ENCODE assay signal across 22 mouse cellular contexts in the genomic region with DNA sequence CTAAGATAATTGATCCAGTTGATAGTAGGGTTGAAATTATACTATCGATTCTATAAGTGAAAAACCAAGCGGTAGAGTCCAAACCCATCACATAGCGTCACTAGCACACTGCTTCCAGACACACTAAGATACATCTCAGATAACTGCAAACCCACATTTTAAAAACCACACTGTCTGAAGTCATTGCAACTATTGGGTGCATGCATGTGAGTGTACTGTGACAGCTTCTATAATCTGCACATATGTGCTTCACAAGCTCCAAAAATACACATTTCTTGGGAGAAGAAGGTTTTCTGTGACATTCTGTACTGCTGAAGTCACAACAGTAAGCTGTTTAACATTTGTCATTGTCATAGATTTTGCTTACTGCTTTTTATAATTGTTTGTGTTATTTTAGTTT. TPM values are rescaled to one million over a fixed set of nuclear protein-coding genes. Genes with fewer than 3 reads are reported as not detected.
A peak's percentile ranks its signal among the peaks of the same experiment; 100 is the strongest.
DNase-seq lines count a peak whose midpoint lies in the region; ATAC-seq and TF ChIP-seq lines count a peak whose summit lies in the region.
"Had no signal": no experiment of that assay in that cellular context is flagged by ENCODE, and none has a peak within 500 bp of the region (broad histone marks: within the 10 kb centered on the region; RNA-seq: fewer than 3 reads in every experiment).

No protein-coding gene starts in this region.

- H3K4me1 ChIP-seq in forebrain, embryonic 16.5 days (replicated peaks; ENCODE audit: control insufficient read depth, insufficient read depth, low read length) = no peaks in the 10 kb centered on the region
- H3K4me1 ChIP-seq in forebrain, embryonic 13.5 days = no peaks in the 10 kb centered on the region
- no peaks in the 10 kb centered on the region for H3K4me1 ChIP-seq in forebrain, postnatal 0 days (ENCODE audit: insufficient read depth)
- no peaks in the 10 kb centered on the region for H3K4me1 ChIP-seq in forebrain, embryonic 15.5 days

- DNase-seq in forebrain, postnatal 0 days = peak; percentile 25
- DNase-seq in frontal cortex, adult 2 months (ENCODE audit: extremely low spot score in 1 of 2, low spot score in 1 of 2) = no peak
- DNase-seq: adrenal gland, adult 2 months; adrenal gland, adult 8-10 months; adrenal gland, postnatal 10 days; adrenal gland, postnatal 14 days; adrenal gland, postnatal 25 days; adrenal gland, postnatal 36 days; B cell, adult 2 months; cerebellum, adult 11 months; cerebellum, adult 11-12 months; cerebellum, adult 18-20 months had no signal

- peak; percentile 61; the same call in 1 of the 2 replicates for ATAC-seq in forebrain, embryonic 16.5 days
- no peak for ATAC-seq in forebrain, embryonic 13.5 days
- peak; percentile 74 for ATAC-seq in forebrain, postnatal 0 days
- ATAC-seq in forebrain, embryonic 15.5 days (replicated peaks) = no peak
- ATAC-seq in frontal cortex, adult (ENCODE audit: low TSS enrichment) = peak; percentile 31; the same call in 1 of the 2 replicates
- ATAC-seq: activated CD4-positive, CD25-positive, alpha-beta regulatory T cell, adult 4 months; CD4-positive, CD25-positive, alpha-beta regulatory T cell, adult 4 months; Patski had no signal

- no peaks in the 10 kb centered on the region for H3K36me3 ChIP-seq in forebrain, embryonic 16.5 days (ENCODE audit: control insufficient read depth, insufficient read depth)
- no peaks in the 10 kb centered on the region for H3K36me3 ChIP-seq in forebrain, embryonic 13.5 days (ENCODE audit: poor library complexity, severe bottlenecking)
- no peaks in the 10 kb centered on the region for H3K36me3 ChIP-seq in forebrain, postnatal 0 days (ENCODE audit: insufficient read depth)
- no peaks in the 10 kb centered on the region for H3K36me3 ChIP-seq in forebrain, embryonic 15.5 days
- H3K36me3 ChIP-seq: G1E had no signal

- no peaks in the 10 kb centered on the region for H3K9me3 ChIP-seq in forebrain, embryonic 16.5 days (ENCODE audit: control insufficient read depth, low read length)
- no peaks in the 10 kb centered on the region for H3K9me3 ChIP-seq in forebrain, embryonic 13.5 days (replicated peaks)
- no peaks in the 10 kb centered on the region for H3K9me3 ChIP-seq in forebrain, postnatal 0 days (ENCODE audit: low read length)
- H3K9me3 ChIP-seq in forebrain, embryonic 15.5 days = no peaks in the 10 kb centered on the region
- H3K9me3 ChIP-seq: G1E had no signal

- no peak overlapping the region for H3K4me3 ChIP-seq in forebrain, embryonic 16.5 days (replicated peaks; ENCODE audit: low read length)
- H3K4me3 ChIP-seq in forebrain, embryonic 13.5 days = no peak overlapping the region
- H3K4me3 ChIP-seq in forebrain, postnatal 0 days (ENCODE audit: low read depth, low read length) = no peak overlapping the region
- no peak overlapping the region for H3K4me3 ChIP-seq in forebrain, embryonic 15.5 days

- no peak overlapping the region for H3K4me2 ChIP-seq in forebrain, embryonic 16.5 days (ENCODE audit: low read length)
- H3K4me2 ChIP-seq in forebrain, embryonic 13.5 days = no peak overlapping the region
- H3K4me2 ChIP-seq in forebrain, postnatal 0 days (ENCODE audit: low read depth) = no peak overlapping the region
- no peak overlapping the region for H3K4me2 ChIP-seq in forebrain, embryonic 15.5 days (replicated peaks)

- WGBS in forebrain, embryonic 16.5 days = 95% methylated on average over 3 of the region's 3 CpGs
- 93% methylated on average over 3 of the region's 3 CpGs for WGBS in forebrain, embryonic 13.5 days
- WGBS in forebrain, postnatal 0 days = 75% methylated on average over 3 of the region's 3 CpGs
- WGBS in forebrain, embryonic 15.5 days = 94% methylated on average over 3 of the region's 3 CpGs

- no peak for TF ChIP-seq CTCF in forebrain, postnatal 0 days (IDR thresholded peaks at IDR 0.05; ENCODE audit: low read depth)

- no peak overlapping the region for H3K27ac ChIP-seq in forebrain, embryonic 16.5 days (ENCODE audit: low read length)
- H3K27ac ChIP-seq in forebrain, embryonic 13.5 days = no peak overlapping the region
- no peak overlapping the region for H3K27ac ChIP-seq in forebrain, postnatal 0 days (ENCODE audit: low read depth, low read length)
- no peak overlapping the region for H3K27ac ChIP-seq in forebrain, embryonic 15.5 days (replicated peaks)

- H3K9ac ChIP-seq in forebrain, embryonic 16.5 days (replicated peaks; ENCODE audit: low read depth, low read length) = no peak overlapping the region
- no peak overlapping the region for H3K9ac ChIP-seq in forebrain, embryonic 13.5 days
- H3K9ac ChIP-seq in forebrain, postnatal 0 days = no peak overlapping the region
- H3K9ac ChIP-seq in forebrain, embryonic 15.5 days (replicated peaks) = no peak overlapping the region

- no peaks in the 10 kb centered on the region for H3K27me3 ChIP-seq in forebrain, embryonic 16.5 days (replicated peaks; ENCODE audit: control insufficient read depth, insufficient read depth, low read length)
- no peaks in the 10 kb centered on the region for H3K27me3 ChIP-seq in forebrain, embryonic 13.5 days
- H3K27me3 ChIP-seq in forebrain, postnatal 0 days (ENCODE audit: insufficient read depth, low read length) = no peaks in the 10 kb centered on the region
- no peaks in the 10 kb centered on the region for H3K27me3 ChIP-seq in forebrain, embryonic 15.5 days
- H3K27me3 ChIP-seq: CH12.LX, Patski had no signal

RNA-seq across cellular contexts. Expression of a gene that starts 49.1 kb away (rescaled TPM):
- 8.6 and 13.1 TPM in 2 replicates for polyA plus RNA-seq in forebrain, embryonic 16.5 days (2015; fragmentation: Nextera tagmentation; extraction: Ambion mirVana)
- 13.0 and 13.8 TPM in 2 replicates for polyA plus RNA-seq in forebrain, embryonic 13.5 days (2015; fragmentation: Nextera tagmentation; extraction: Ambion mirVana)
- total RNA-seq in forebrain, postnatal 0 days (2014; rRNA removed) = 9.0 and 18.1 TPM in 2 replicates
- polyA plus RNA-seq in forebrain, postnatal 0 days (2015; fragmentation: Nextera tagmentation; extraction: Ambion mirVana) = 9.7 and 11.5 TPM in 2 replicates
- 10.6 and 12.5 TPM in 2 replicates for polyA plus RNA-seq in forebrain, embryonic 15.5 days (2015; fragmentation: Nextera tagmentation; extraction: Ambion mirVana)
- 68.7 and 101 TPM in 2 replicates for polyA plus RNA-seq in frontal cortex, adult 2 months (2012; rRNA removed)
- total RNA-seq: MEL had no signal
- polyA plus RNA-seq: activated CD4-positive, CD25-positive, alpha-beta regulatory T cell, adult 4 months; CD4-positive, CD25-positive, alpha-beta regulatory T cell, adult 4 months; G1E had no signal

RNA-seq across cellular contexts. Expression of a gene that starts 56.1 kb away (rescaled TPM):
- 4.3 and 6.5 TPM in 2 replicates for polyA plus RNA-seq in forebrain, embryonic 16.5 days (2015; fragmentation: Nextera tagmentation; extraction: Ambion mirVana)
- polyA plus RNA-seq in forebrain, embryonic 13.5 days (2015; fragmentation: Nextera tagmentation; extraction: Ambion mirVana) = 1.5 and 1.6 TPM in 2 replicates
- 11.8 and 15.6 TPM in 2 replicates for total RNA-seq in forebrain, postnatal 0 days (2014; rRNA removed)
- polyA plus RNA-seq in forebrain, postnatal 0 days (2015; fragmentation: Nextera tagmentation; extraction: Ambion mirVana) = 14.7 and 15.1 TPM in 2 replicates
- polyA plus RNA-seq in forebrain, embryonic 15.5 days (2015; fragmentation: Nextera tagmentation; extraction: Ambion mirVana) = 3.1 and 4.2 TPM in 2 replicates
- polyA plus RNA-seq in frontal cortex, adult 2 months (2012; rRNA removed) = 95.0 and 110 TPM in 2 replicates
- total RNA-seq: CH12.LX, MEL had no signal
- polyA plus RNA-seq: G1E had no signal

Comparison
In these comparisons a context has a peak if more than half of its experiments do, and no peak if none do; other contexts are left out.
1. ATAC-seq: peak in forebrain, embryonic 16.5 days (single experiment), forebrain, postnatal 0 days (single experiment) and frontal cortex, adult (single experiment); none in forebrain, embryonic 13.5 days (single experiment) and forebrain, embryonic 15.5 days (single experiment).